Mouse (Mus musculus) cerebellum, adult 11 months (tissue): ENCODE measurements around the gene Chn2.

ENCODE experiments used
- DNase-seq: peaks from one replicate; pipeline ENCODE4 v3.0.0; 2022

Gene Chn2

DNA sequence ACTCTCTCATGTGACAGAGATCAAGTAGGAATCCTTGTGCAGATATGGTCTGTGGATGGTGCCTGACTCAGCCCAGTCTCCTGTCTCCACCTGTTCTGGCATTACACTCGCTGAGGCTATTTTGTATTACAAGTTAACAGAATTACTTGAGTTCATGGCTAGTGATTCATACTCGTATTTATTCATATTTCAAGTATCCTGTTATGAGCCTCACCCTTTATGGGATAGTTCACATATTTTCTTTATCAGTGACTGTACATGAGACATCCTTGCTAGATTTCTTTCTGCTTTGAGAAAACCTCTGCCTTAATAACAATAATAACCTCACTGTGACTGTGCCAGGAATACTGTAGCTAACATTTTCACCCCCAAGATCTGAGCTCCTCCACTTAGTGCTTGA lies 164.0 kb downstream of the Chn2 start:
- DNase-seq: no peak

DNA sequence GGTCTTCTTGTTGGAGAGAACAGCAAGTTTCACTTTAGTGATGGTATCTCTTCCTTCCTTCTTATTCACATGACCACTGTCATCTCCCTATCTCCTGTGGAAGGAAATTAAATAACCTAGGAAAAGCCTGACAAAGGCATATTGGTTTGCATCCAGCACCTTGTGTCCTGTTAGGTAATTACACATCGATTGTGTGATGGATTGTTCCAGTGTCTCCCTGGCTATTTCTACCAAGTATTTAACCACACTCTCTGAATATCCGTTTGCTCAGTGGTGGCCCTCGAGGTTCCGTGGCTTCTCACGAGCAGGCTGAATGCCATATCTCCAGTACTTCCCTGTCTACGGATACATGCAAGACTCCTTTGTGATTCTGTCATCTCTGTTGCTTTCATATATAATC lies 164.6 kb downstream of the Chn2 start:
- DNase-seq: no peak

DNA sequence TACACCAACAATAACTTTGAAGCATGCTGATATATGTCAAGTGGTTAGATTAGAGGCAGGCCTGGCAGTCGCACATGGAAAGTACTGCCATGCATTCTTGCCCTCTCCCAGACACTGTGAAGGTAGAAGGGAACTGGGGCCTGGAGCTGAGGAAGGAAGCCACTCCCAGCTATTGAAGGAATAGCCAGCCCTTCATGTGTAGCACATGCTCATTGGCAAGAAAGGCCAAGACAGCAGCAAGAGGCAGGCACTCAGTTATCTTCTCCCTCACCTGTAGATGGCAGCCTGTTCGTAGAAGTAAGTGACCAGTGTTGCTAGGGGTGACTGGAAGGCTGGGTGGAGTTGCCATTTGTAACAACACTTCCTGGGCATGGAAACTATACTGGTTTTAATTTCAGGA lies 165.6 kb downstream of the Chn2 start:
- no peak for DNase-seq

DNA sequence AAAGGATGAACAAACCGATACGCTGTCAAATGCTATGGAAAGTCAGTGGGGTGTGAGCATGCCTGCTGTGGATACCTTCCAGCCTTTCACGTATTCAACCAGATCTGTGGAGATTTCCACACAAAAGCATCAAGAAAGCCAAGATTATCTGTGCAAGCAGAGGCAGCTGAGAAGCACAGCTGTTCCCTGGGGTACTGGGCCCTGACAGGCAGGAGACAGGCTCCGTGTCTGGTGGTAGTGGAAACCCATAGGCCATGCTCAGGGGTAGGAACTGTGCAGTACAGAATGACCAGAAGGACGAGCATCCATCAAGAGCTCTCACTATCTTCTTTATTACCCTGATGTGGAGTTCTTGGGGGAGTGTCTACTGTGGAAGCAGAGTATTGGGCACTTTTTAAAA lies 166.1 kb downstream of the Chn2 start:
- DNase-seq: no peak

DNA sequence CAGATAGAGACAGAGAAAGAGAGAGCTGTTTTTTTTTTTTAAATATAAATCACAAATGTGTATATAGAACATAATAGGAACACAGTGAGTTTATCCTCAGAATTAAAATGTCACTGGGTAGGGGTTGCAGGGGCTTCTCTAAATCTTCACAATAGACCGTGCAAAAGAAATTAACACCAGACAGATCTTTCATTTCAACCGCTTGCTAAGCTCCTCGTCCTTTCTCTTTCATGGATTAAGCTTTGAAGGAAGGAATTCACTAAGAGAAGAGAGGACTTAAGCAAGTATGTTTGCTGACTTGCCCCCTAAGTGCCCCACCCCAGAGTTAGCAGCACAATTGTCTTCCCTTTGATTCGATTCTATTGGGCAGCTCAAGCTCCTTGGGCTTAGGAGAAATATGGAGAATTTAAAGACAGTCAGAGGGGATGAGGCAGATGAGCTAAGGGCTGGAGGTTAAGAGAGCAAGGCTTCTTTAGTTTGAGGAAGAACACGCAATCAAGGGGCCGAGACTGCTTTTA lies 166.9 kb downstream of the Chn2 start:
- DNase-seq: no peak

DNA sequence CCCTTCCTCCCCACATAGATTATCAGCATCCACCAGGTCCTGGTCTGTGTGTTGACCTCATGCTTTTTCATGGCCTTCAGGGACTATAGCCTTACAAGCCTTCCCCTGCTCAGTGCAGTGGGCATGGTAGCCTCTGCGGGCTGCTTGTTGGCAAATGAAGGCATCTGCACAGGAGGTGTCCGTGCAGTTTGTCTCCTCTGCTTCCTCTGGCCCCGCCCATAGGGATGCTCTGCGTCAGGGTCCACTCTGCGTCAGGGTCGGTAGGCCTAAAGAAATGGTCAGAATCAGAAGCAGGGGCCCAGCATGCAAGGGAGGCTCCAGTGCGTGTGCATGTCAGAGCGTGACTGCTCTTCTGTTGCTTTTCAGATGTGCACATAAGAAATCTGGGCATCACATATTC lies 169.4 kb downstream of the Chn2 start:
- DNase-seq: no peak

DNA sequence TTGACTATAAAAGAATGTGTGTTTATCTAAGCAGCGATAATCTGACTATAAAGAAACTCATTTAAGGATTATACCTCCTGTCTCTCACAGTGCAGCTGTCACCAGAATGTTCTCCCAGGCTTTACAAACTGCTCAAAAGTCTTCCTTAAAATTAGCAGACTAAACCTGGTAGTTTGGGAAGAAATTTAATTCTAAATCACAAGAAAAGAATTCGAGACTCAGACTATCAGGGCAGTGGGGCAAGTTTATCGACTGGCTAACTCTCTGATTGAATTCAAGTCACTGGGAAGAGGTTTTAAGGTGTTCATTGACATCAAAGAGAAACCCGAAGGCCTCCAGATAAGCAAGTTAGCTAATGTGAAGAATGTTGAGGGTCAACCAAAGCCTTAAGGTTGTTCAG lies 171.6 kb downstream of the Chn2 start:
- DNase-seq: no peak

DNA sequence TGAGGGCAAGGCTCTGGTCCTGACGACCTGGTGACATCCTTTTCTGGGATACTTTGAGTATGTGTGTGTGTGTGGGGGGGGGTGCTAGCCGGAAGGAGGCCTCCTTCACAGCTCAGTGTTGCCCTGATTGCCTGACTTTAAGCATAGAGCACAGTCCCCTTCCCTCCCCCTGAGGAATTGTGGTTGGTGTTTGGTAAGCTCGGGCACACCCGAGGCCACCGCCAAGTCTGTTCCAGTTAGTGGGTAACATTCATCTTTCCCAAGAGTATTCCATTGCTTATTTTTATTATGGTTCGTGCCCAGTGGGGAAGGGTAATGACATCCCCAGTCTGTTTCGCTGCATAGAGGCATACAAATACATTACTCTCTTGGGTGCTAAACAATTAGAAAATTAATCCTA lies 172.6 kb downstream of the Chn2 start:
- no peak for DNase-seq

DNA sequence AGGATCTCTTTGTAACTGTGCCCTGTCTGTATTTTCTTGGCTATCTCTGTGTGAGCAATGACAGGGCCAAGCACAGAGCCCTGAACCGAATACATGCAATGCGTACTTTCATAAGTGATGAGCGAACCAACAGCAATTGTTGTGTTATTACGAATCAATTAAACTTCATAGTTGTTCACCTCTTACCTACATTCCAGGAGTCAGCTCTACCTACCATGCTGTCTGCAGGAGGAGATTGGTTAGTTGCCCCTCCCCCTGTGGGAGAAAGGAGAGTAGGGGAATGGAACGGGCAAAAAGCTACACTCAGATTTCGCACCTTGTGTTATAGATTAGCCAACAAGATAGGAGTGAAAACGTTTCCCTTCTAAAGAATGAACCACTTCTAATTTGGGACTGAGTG lies 174.4 kb downstream of the Chn2 start:
- DNase-seq: no peak

DNA sequence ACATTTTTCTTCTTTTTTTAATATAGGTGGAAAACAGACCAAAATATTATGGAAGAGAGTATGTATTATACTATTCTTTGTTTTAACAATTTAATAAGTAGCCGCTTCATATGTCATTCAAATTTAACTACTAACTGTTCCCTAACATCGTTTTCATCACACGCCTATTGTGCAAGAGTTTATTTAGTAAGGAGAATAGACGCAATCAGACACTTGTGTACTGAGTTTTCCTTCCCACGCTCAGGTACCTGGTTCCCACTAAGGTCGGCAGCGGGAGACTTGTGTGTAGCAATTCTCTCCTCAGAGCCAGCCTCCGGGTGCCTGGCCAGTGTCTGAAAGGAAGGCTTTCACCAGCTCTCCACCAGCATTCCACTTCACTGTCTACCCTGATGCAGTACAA lies 176.3 kb downstream of the Chn2 start:
- no peak for DNase-seq

DNA sequence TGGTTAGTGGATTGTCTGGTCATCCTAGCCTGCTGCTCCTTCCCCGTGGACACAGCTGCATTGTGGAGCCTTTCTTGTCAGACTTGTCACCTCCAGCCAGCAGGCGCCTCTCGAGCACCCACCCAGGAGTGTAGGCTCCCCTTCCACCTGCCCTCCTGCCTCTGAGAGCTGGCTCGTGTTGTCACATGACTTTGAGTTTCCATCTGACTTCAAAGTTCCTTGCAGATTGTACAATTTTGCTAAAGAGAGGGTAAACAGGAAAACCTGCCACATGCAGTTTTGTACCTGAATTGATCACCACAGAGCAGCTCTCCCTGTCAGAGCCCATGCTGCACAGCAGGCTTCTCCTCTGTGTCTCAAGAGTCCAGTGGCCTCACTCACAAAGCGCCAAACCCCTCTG lies 177.2 kb downstream of the Chn2 start:
- DNase-seq: no peak

DNA sequence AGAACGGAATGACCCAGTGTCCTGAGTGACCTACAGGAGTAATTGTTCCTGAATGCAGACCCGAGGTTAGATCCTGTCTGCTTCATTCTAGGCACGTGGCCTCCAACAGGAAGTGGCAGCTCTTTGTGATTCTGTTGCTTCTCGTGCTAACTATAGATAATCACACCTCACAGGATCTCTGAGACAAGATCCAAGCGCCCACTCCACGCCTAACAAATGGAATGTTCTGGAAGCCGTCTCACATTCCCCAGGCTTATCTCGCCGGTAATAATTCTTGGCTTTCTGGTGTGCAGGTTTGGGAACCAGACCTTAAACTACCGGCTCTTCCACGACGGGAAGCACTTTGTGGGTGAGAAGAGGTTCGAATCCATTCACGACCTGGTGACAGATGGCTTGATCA lies 180.8 kb downstream of the Chn2 start:
- no peak for DNase-seq

DNA sequence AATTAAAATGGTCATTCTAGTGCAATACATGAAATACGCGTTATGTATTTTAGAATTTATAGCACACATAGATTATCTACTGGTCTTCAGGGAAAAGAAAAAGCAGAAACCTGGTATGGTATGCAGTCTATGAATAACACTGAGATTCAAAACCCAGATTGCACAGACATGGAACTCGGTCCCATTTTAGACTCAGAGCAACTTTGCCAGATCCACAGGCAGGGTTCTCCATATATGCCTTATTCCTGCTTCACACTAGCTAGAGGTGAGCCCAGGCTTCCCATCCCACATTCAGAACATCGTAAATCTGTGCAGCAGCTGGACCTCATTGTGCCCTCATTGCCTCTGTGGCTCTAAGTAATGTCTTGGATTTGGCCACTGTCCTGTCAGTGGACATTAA lies 184.2 kb downstream of the Chn2 start:
- no peak for DNase-seq

DNA sequence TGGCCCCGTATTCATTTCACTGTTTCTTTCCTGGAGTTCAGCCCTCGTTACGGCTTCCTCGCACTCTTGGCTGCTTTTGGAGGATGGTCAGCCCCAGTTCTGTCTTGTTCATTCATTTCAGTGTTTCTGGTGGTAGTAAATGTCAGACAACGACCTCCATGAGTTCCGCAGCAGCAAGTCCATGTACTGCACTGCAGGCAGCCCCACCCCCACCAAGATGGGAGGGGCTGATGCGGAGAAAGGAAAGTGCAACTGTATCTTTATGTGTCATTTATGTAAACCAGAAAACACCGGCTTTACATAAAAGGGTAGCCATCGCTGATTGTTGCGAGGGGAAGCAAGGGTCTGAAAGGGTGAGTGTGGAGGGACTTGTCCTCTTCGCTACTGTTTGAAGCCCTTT lies 185.0 kb downstream of the Chn2 start:
- no peak for DNase-seq

DNA sequence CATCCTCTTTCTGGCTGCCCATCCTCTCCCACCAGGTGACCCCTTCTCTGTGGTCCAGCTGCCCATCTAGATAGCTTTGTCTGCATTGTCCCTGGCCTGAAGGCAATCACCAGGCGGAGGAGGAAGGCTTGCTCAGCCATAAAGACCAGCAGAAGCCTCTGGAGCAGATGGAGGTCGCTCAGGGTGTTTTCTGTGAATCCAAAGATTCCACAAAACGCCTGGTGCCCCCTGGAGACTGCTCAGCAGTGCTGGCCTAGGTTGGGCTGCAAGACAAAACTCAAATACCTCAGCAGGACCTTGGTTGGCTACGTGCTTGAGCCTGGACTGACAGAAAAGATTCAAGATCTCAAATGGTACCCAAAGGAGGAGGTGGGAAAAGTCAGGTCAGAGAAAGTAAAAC lies 186.0 kb downstream of the Chn2 start:
- DNase-seq: no peak

DNA sequence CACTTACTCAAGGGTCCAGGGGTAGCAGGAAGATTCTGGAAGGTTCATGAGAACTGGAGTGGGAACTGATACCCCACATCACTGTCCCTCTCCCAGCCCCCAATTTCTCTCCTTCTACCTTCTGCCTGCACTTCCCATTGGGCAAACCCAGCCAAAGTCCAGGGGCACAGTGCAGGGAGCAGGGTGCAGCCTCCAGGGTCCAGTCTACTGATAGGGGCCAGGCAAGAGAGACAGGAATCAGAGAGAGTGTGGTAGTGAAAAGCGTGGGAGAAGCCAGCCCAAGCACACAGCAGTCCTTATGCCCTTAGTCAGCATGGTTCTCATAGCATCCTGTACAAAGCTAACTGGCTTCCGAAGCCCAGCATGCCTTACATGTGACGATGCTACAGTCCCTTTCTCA lies 187.7 kb downstream of the Chn2 start:
- no peak for DNase-seq

DNA sequence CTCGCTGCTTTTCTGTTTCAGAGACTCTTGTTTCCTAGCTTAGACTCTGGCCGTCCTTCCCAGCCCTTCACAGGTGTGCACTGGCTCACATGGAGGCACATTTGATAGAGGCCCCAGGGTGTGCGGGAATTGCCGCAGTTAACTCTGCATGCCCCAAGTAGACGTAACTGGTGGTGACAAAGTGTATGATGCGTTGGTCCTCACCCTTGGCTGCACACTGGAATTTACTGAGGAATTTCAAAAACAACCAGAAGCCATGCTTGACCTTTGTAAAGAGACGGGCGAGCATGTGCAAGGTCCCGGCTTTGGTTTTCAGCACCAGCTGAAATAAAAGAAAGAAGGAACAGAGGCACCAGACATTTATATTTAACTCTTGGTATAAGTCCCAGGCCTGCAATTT lies 189.1 kb downstream of the Chn2 start:
- no peak for DNase-seq

DNA sequence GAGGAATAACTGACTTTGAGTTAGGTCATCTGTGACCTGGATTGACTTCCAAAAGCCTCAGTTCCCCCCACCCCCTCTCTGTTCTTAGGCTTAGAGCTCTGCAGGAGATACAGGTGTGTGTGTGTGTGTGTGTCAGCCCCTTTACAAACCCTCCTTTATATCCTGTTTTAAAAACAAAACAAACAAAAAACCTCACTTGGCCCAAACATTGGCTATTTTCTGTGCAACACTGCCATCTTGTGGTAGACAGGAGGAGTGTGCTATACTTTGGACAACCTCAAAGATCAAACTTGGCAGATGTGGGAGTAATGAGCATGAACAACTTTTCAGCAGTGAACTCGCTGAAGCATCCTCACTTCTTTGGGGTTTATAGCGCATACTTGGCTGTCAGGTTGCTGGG lies 189.5 kb downstream of the Chn2 start:
- DNase-seq: peak; percentile 37

DNA sequence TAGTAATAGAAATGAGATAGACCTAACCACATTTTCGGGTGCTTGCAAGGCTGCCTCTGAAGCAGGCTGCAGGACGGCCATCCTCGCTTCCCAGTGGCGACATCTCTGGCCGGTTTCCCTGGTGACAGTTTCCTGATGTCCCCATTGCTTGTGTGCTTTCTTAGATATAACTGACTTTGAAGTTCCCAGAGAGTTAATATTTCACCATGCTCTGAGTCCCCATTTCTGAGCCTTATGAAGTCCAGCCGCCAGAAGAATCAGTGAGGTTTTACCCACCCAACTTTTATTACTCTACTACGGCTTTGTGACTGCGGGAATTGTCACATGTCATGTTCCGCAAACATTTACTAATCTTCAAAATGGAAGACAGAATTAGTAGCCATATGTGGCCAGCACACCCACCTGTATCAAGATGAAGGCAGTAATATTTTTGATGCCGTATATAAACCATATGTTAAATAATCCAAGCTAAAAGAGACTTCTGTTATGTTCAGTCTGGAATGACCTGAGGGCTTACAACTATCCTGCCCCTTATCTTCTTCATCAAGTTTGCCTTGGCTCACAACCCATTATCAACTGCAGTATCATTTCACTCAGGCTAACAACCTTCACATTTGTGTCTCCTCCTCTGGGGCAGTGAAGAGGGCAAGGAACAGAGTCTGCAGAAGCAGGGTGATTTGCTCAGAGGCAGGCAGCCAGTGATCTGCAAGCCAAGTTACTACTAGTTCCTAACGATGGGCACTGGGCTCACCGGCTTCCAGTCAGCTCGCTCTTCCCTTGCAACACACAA lies 192.6 kb downstream of the Chn2 start:
- no peak for DNase-seq

DNA sequence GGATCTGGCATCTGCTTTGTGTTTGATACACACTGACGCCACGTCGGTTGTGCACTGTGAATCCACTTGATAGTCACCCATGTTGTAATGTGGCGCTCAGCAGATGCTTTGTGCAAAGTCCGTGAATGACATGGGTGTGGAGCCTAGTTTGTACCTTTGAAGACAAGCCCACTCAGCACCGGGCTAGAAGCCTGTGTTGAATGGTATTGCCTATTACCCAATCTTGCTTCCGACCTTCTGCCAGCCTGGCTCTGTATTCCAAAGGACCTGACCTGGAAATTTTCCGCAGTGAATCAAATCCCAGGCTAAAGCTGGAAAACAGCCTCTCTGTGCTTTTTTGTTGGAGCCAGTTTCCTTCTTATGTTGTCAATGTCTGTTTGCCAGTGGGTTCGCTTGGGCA lies 197.1 kb downstream of the Chn2 start:
- no peak for DNase-seq

DNA sequence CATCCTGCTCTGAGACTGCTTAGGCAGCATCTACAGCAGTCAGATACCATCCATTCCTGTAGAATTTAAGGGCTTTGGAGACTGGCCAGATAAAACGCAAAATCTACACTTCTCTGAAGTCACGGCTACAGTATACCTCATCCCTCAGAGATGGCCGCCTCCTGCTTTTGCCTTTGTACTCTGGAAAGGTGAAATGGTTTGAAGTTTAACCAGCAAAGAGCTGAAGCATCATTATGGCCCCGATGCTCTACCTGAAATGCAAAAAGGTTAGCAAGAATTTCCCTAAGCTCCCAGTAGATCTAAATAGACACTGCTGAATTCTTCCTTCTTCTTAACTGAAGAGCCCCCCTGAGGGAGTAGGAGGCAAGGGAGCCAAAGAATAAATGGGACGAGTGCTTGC lies 202.4 kb downstream of the Chn2 start:
- no peak for DNase-seq

DNA sequence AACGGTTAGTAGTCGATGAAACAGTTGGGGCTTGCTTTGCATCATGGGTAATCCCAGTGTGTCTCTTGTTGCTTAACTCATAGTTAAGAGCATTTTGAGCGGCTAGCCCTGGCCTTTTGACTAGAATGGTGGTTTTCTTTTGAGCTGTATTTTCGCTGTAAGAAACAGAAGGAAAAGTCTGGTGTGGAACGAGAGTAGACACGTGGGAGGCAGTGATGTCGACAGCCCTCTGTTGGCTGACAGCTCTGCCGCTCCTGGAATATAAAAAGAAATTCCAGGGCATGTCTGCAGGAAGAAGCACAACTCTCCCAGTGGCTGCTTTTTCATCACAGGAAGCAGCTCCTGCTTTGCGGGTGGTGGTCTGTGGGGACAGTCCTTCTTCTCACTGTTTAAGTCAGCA lies 202.9 kb downstream of the Chn2 start:
- DNase-seq: no peak

DNA sequence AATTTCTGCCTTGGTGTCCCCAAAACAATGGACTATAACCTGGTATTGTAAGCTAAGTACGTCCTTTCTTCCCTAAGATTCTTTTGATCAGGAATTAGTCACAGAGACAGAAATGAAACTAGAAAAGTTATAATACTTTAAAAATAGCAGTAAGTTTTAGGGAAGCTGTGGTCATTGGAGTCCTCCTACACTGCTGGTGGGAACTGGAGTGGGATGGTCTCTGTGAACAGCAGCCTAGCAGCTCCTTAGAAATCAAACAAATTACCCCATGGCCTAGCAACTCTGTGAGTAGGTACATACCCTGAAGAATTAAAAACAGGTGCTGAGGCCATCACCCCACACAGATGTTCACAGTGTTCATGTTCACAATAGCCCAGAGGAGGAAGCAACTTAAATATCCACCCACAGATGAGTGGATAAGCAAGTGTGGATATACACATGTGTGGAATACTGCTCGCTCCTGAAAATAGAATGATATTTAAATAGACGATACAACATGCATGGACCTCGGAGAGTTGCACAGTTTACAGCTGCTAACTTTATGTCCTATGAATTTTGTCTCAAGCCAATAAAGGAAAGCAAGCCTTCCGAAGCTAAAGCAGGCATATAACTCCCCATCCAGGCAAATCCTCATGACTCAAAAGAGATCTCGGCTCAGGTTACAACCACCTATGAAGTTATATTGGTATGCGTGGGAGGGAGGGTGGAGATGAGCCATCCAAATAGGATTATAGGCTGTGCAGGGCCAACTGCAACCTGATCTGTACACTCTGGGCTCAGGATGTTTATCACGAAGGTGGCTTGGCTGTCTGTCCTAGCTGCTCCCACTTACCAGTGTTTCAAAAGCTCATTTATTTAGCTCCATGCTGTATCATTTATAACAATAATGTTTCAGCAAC lies 209.2 kb downstream of the Chn2 start:
- no peak for DNase-seq
